Mouse (Mus musculus): ENCODE measurements around the gene Stk32c. TPM values are rescaled to one million over a fixed set of nuclear protein-coding genes. Genes with fewer than 3 reads are reported as not detected.

Gene Stk32c
- polyA plus RNA-seq, 1 experiment from 2014 or later, result 0.60 TPM

- Histone ChIP-seq H3K4me3 (no peak overlapping the region), H3K36me3 (no peaks in the 10 kb centered on the region), H3K27me3 (ENCODE audit: insufficient read depth, poor library complexity, severe bottlenecking) (peaks cover 20% of the 10 kb centered on the region), H3K4me1 (replicated peaks) (peaks cover 78% of the 10 kb centered on the region), H3K27ac (peak overlapping the region; percentile 87), H3K9me3 (no peaks in the 10 kb centered on the region)
- no peak for DNase-seq (ENCODE audit: low spot score)
- 73% methylated on average over 6 of the region's 6 CpGs for WGBS
Observed at GRCm38 (mm10) chr7:139078181-139078580, 134.9 kb downstream of the Stk32c start.

- Histone ChIP-seq H3K9me3 (no peaks in the 10 kb centered on the region), H3K4me1 (replicated peaks) (peaks cover 72% of the 10 kb centered on the region), H3K27ac (peak overlapping the region; percentile 87), H3K27me3 (ENCODE audit: insufficient read depth, poor library complexity, severe bottlenecking) (peaks cover 17% of the 10 kb centered on the region), H3K4me3 (no peak overlapping the region), H3K36me3 (no peaks in the 10 kb centered on the region)
- DNase-seq (ENCODE audit: low spot score), result peak; percentile 59
- 16% methylated on average over 7 of the region's 7 CpGs for WGBS
Observed at GRCm38 (mm10) chr7:139077283-139077682, 135.8 kb downstream of the Stk32c start.

GRCm38 (mm10) chr7:139075054-139075794, 137.9 kb downstream of the Stk32c start:
- H3K27ac ChIP-seq, result peak overlapping the region; percentile 87
- H3K4me3 ChIP-seq, result no peak overlapping the region
- 26% methylated on average over 14 of the region's 14 CpGs for WGBS
- peak; percentile 75 for DNase-seq (ENCODE audit: low spot score)
- H3K4me1 ChIP-seq (replicated peaks), result peaks cover 63% of the 10 kb centered on the region
- H3K27me3 ChIP-seq (ENCODE audit: insufficient read depth, poor library complexity, severe bottlenecking), result peaks cover 17% of the 10 kb centered on the region
- no peaks in the 10 kb centered on the region for H3K36me3 ChIP-seq
- H3K9me3 ChIP-seq, result no peaks in the 10 kb centered on the region

DNA sequence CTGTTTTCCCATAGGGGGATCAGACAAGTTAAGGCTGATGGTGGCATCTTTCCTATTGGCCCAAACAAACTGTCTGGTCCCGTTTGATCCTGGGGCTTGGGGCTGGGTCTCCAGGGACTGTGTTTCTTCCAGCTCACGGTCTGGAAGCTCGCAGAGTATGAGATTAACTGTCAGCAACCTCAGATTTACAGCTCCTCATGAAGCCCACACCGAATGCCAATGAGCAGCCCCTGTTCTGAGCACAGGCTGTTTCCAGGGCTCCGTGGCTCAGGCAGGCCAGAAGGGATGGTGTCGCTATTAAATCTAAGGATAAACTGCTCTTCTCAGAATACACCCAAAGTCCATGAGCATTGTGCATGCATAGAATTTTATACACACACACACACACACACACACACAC, 138.9 kb downstream of the Stk32c start:
- H3K27me3 ChIP-seq (ENCODE audit: insufficient read depth, poor library complexity, severe bottlenecking), result peaks cover 17% of the 10 kb centered on the region
- peaks cover 59% of the 10 kb centered on the region for H3K4me1 ChIP-seq (replicated peaks)
- no peak overlapping the region for H3K4me3 ChIP-seq
- DNase-seq (ENCODE audit: low spot score), result no peak
- no peaks in the 10 kb centered on the region for H3K9me3 ChIP-seq
- H3K27ac ChIP-seq, result peak overlapping the region; percentile 87
- H3K36me3 ChIP-seq, result no peaks in the 10 kb centered on the region
- 51% methylated on average over 6 of the region's 6 CpGs for WGBS

GRCm38 (mm10) chr7:139068182-139068623, 144.9 kb downstream of the Stk32c start:
- peak overlapping the region; percentile 56; the same call in 1 of the 2 replicates for H3K27ac ChIP-seq
- no peak overlapping the region for H3K4me3 ChIP-seq
- H3K27me3 ChIP-seq (ENCODE audit: insufficient read depth, poor library complexity, severe bottlenecking), result peaks cover 10% of the 10 kb centered on the region
- peak; percentile 85 for DNase-seq (ENCODE audit: low spot score)
- WGBS, result 0% methylated on average over 2 of the region's 2 CpGs
- no peaks in the 10 kb centered on the region for H3K9me3 ChIP-seq
- H3K36me3 ChIP-seq, result no peaks in the 10 kb centered on the region
- H3K4me1 ChIP-seq (replicated peaks), result peaks cover 7% of the 10 kb centered on the region

- peaks cover 10% of the 10 kb centered on the region for H3K27me3 ChIP-seq (ENCODE audit: insufficient read depth, poor library complexity, severe bottlenecking)
- 53% methylated on average over 4 of the region's 4 CpGs for WGBS
- no peak overlapping the region for H3K4me3 ChIP-seq
- H3K27ac ChIP-seq, result no peak overlapping the region
- no peaks in the 10 kb centered on the region for H3K9me3 ChIP-seq
- peaks cover 2% of the 10 kb centered on the region; the same call in 1 of the 2 replicates for H3K4me1 ChIP-seq (replicated peaks)
- no peaks in the 10 kb centered on the region for H3K36me3 ChIP-seq
- no peak for DNase-seq (ENCODE audit: low spot score)
Observed at GRCm38 (mm10) chr7:139063406-139063805, 149.7 kb downstream of the Stk32c start.

Other genes starting within 250 kb of the Stk32c start
- gene Dpysl4, start 127.3 kb downstream of the Stk32c start, polyA plus RNA-seq (2016; fragmentation: Nextera tagmentation; extraction: Ambion mirVana), result 122 and 257 TPM in 2 replicates
- gene Lrrc27, start 319 bp downstream of the Stk32c start, polyA plus RNA-seq (2016; fragmentation: Nextera tagmentation; extraction: Ambion mirVana), result 4.1 and 4.9 TPM in 2 replicates
- gene Pwwp2b, start 35.2 kb upstream of the Stk32c start, polyA plus RNA-seq (2016; fragmentation: Nextera tagmentation; extraction: Ambion mirVana), result 4.7 and 5.2 TPM in 2 replicates
- gene Inpp5a, start 175.8 kb upstream of the Stk32c start, polyA plus RNA-seq (2016; fragmentation: Nextera tagmentation; extraction: Ambion mirVana), result 17.9 and 19.0 TPM in 2 replicates